Mouse (Mus musculus): ENCODE measurements around the gene Gm48552. TPM values are rescaled to one million over a fixed set of nuclear protein-coding genes. Genes with fewer than 3 reads are reported as not detected.
A peak's percentile ranks its signal among the peaks of the same experiment; 100 is the strongest.

Gm48552 gene
- polyA plus RNA-seq, 1 experiment from 2014 or later = 0.31 TPM

DNA sequence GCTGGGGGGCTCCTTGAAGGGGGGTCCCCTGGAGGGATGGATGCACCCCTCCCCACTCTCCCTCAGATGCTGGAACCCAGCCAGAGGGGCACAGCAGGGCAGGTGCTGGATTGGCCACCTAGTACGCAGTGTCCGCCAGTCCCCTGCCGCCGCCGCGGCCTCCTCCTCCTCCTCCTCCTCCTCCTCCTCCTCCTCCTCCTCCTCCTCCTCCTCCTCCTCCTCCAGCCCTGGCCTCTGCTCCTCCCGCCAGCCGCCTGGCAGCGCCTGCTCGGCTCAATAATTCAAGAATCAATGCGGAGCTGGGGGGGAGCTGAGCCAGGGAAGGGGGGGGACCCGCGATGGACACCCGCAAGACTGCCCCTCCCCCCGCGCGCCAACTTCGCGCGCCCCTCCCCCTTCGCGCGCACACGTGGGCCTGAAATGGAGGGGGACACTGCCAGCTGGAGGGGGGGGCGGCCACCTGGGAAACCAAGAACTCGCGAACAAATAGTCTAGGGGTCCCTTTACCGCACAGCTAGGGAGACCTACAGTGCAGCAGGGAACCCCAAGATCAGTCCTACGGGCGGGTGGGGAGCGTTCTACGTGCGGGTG lies 37.4 kb downstream of the Gm48552 start:
- Histone ChIP-seq H3K9me3 (ENCODE audit: control insufficient read depth) (no peaks in the 10 kb centered on the region), H3K4me2 (replicated peaks; ENCODE audit: low read depth) (peak overlapping the region; percentile 72), H3K4me1 (replicated peaks; ENCODE audit: control insufficient read depth, insufficient read depth, low read length) (0 out of 2 replicates have a peak, but pooled peaks cover 4% of the 10 kb centered on the region), H3K4me3 (ENCODE audit: low read depth, low read length) (peak overlapping the region; percentile 50), H3K27me3 (replicated peaks; ENCODE audit: control insufficient read depth, insufficient read depth, low read length) (peaks cover 20% of the 10 kb centered on the region), H3K27ac (ENCODE audit: low read depth, low read length) (no peak overlapping the region), H3K9ac (ENCODE audit: low read depth, low read length) (peak overlapping the region; percentile 44), H3K36me3 (ENCODE audit: control insufficient read depth, insufficient read depth) (no peaks in the 10 kb centered on the region)
- ATAC-seq = no peak
- WGBS = 3% methylated on average over 22 of the region's 33 CpGs
- no peak for TF ChIP-seq CTCF (IDR thresholded peaks at IDR 0.05; ENCODE audit: low read depth)

DNA sequence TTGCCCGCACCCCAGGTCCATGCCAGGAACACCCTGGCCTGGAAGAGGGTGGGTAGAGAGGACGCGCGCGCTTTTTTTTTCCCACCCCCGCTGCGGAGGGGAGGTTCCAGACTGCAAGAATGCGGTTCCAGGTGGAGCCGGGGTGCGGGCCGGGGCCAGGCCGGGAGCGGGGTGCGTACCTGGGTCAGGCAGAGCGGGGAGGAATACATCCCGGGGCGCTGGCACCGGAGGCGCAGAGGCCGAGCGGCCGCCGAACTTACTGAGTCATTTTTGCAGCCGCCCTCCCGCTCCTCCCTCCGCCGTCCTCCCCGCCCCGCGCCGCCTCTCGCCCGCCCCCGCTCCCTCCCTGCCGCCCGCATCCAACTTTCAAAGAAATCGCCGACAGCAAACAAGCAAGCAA lies 38.1 kb downstream of the Gm48552 start:
- Histone ChIP-seq H3K27ac (ENCODE audit: low read depth, low read length) (no peak overlapping the region), H3K9ac (ENCODE audit: low read depth, low read length) (peak overlapping the region; percentile 44), H3K36me3 (ENCODE audit: control insufficient read depth, insufficient read depth) (no peaks in the 10 kb centered on the region), H3K27me3 (replicated peaks; ENCODE audit: control insufficient read depth, insufficient read depth, low read length) (peaks cover 23% of the 10 kb centered on the region), H3K4me1 (replicated peaks; ENCODE audit: control insufficient read depth, insufficient read depth, low read length) (0 out of 2 replicates have a peak, but pooled peaks cover 4% of the 10 kb centered on the region), H3K9me3 (ENCODE audit: control insufficient read depth) (no peaks in the 10 kb centered on the region), H3K4me2 (replicated peaks; ENCODE audit: low read depth) (peak overlapping the region; percentile 72), H3K4me3 (ENCODE audit: low read depth, low read length) (peak overlapping the region; percentile 50)
- WGBS = under 1% methylated on average over 33 of the region's 38 CpGs
- no peak for ATAC-seq
- TF ChIP-seq CTCF (IDR thresholded peaks at IDR 0.05; ENCODE audit: low read depth) = no peak

DNA sequence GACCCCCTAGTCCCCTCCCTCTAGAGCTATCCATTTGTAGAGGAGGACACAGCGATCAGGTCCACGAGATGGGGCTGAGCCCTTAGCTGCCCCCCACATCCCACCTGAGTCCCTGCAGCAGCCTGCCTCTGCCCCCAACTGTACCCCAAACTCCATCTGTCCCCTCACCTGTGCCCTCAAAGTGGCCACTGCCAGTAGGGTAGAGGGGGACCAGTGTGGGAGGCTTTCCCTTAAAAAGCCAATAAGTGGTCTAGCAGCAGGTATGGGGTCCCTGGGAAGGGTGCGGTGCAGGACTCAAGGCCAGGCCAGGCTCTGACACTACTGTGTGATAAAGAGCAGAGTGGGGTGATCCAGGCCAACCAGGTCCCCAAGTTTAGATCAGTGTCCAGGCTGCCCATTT lies 38.5 kb downstream of the Gm48552 start:
- no peak for ATAC-seq
- H3K36me3 ChIP-seq (ENCODE audit: control insufficient read depth, insufficient read depth) = no peaks in the 10 kb centered on the region
- H3K4me1 ChIP-seq (replicated peaks; ENCODE audit: control insufficient read depth, insufficient read depth, low read length) = 0 out of 2 replicates have a peak, but pooled peaks cover 4% of the 10 kb centered on the region
- peak overlapping the region; percentile 72 for H3K4me2 ChIP-seq (replicated peaks; ENCODE audit: low read depth)
- no peak overlapping the region for H3K27ac ChIP-seq (ENCODE audit: low read depth, low read length)
- 0 out of 2 replicates have a peak overlapping the region, but pooled peaks have one; percentile 44 for H3K9ac ChIP-seq (ENCODE audit: low read depth, low read length)
- H3K27me3 ChIP-seq (replicated peaks; ENCODE audit: control insufficient read depth, insufficient read depth, low read length) = peaks cover 23% of the 10 kb centered on the region
- peak overlapping the region; percentile 50 for H3K4me3 ChIP-seq (ENCODE audit: low read depth, low read length)
- TF ChIP-seq CTCF (IDR thresholded peaks at IDR 0.05; ENCODE audit: low read depth) = no peak
- WGBS = 42% methylated on average over 3 of the region's 3 CpGs
- H3K9me3 ChIP-seq (ENCODE audit: control insufficient read depth) = no peaks in the 10 kb centered on the region

DNA sequence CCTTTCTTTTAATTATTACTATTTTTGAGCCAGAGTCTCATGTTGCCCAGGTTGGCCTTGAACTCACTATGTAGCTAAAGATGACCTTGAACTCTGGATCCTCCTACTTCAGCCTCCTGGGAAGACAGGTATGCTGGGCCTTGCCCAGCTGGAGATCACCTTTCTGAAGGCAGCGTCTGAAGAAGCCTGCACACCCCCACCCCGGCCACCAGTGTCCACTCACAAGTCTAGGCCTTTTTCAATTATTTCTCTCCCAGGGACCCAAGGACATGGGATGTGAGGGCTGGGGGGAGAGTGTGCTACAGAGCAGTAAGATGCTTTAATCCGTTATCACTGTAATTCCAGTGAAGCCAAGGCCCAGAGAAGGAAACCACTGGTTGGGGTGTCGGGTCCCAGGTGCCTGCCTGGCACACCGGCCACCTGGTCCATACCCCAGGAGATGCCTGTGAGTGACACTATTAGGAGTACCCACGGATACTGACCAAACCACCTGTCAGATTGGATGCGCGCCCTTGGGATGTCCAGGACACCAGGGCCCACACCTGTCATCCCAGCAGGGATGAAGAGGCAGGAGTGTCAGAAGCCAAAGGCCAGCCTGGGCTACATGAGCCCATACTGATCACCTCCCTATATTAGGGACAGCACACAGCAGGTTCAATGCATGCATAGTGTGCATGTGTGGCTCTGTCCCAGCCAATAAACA lies 39.1 kb downstream of the Gm48552 start:
- Histone ChIP-seq H3K36me3 (ENCODE audit: control insufficient read depth, insufficient read depth) (no peaks in the 10 kb centered on the region), H3K4me2 (replicated peaks; ENCODE audit: low read depth) (no peak overlapping the region), H3K4me1 (replicated peaks; ENCODE audit: control insufficient read depth, insufficient read depth, low read length) (0 out of 2 replicates have a peak, but pooled peaks cover 4% of the 10 kb centered on the region), H3K27me3 (replicated peaks; ENCODE audit: control insufficient read depth, insufficient read depth, low read length) (peaks cover 23% of the 10 kb centered on the region), H3K27ac (ENCODE audit: low read depth, low read length) (no peak overlapping the region), H3K9me3 (ENCODE audit: control insufficient read depth) (no peaks in the 10 kb centered on the region), H3K4me3 (ENCODE audit: low read depth, low read length) (no peak overlapping the region), H3K9ac (ENCODE audit: low read depth, low read length) (no peak overlapping the region)
- WGBS = 91% methylated on average over 8 of the region's 8 CpGs
- TF ChIP-seq CTCF (IDR thresholded peaks at IDR 0.05; ENCODE audit: low read depth) = no peak
- ATAC-seq = no peak

DNA sequence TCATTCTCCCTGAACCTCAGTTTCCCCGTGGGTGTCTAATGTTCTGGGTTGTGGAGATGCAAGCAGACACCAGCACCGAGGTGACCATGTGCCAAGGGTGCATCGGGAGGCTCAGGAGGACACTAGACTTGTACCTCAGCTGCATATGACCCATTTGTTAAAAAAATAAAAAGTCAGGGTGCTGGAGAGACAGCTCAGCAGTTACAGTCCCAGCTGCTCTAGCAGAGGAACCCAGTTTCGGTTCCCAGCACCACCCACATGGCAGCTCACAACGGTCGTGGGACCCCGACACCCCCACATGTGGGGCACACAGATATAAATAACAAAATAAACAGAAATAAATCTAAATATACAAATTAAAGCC lies 39.7 kb downstream of the Gm48552 start:
- ATAC-seq = no peak
- Histone ChIP-seq H3K4me2 (replicated peaks; ENCODE audit: low read depth) (no peak overlapping the region), H3K4me1 (replicated peaks; ENCODE audit: control insufficient read depth, insufficient read depth, low read length) (0 out of 2 replicates have a peak, but pooled peaks cover 4% of the 10 kb centered on the region), H3K9ac (ENCODE audit: low read depth, low read length) (no peak overlapping the region), H3K27ac (ENCODE audit: low read depth, low read length) (no peak overlapping the region), H3K9me3 (ENCODE audit: control insufficient read depth) (no peaks in the 10 kb centered on the region), H3K4me3 (ENCODE audit: low read depth, low read length) (no peak overlapping the region), H3K27me3 (replicated peaks; ENCODE audit: control insufficient read depth, insufficient read depth, low read length) (peaks cover 23% of the 10 kb centered on the region), H3K36me3 (ENCODE audit: control insufficient read depth, insufficient read depth) (no peaks in the 10 kb centered on the region)
- 92% methylated on average over 7 of the region's 7 CpGs for WGBS
- TF ChIP-seq CTCF (IDR thresholded peaks at IDR 0.05; ENCODE audit: low read depth) = no peak

DNA sequence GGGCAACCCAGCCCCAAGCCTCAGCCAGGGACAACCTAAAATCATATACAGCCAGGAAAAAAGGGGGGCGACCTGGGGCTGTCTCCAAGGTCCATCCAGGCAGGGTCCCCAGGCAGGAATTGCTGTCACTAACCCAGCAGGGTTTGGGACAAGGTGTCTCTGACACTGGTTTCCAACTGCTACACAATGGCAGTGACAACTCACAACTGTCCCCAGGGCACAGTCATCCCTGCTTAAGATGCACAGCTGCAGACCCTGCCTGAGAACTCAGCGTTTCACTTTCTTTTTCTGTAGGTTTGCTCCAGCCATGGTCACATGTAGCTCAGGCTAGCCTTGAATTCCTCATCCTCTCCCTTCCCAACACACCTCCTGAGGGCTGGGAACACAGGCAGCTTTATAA lies 40.3 kb downstream of the Gm48552 start:
- WGBS = 45% methylated on average over 2 of the region's 2 CpGs
- H3K36me3 ChIP-seq (ENCODE audit: control insufficient read depth, insufficient read depth) = no peaks in the 10 kb centered on the region
- no peak overlapping the region for H3K9ac ChIP-seq (ENCODE audit: low read depth, low read length)
- H3K4me3 ChIP-seq (ENCODE audit: low read depth, low read length) = no peak overlapping the region
- H3K4me2 ChIP-seq (replicated peaks; ENCODE audit: low read depth) = peak overlapping the region; percentile 97
- ATAC-seq = no peak
- peaks cover 19% of the 10 kb centered on the region for H3K27me3 ChIP-seq (replicated peaks; ENCODE audit: control insufficient read depth, insufficient read depth, low read length)
- H3K9me3 ChIP-seq (ENCODE audit: control insufficient read depth) = no peaks in the 10 kb centered on the region
- 0 out of 2 replicates have a peak overlapping the region, but pooled peaks have one; percentile 87 for H3K27ac ChIP-seq (ENCODE audit: low read depth, low read length)
- TF ChIP-seq CTCF (IDR thresholded peaks at IDR 0.05; ENCODE audit: low read depth) = no peak
- H3K4me1 ChIP-seq (replicated peaks; ENCODE audit: control insufficient read depth, insufficient read depth, low read length) = 0 out of 2 replicates have a peak, but pooled peaks cover 4% of the 10 kb centered on the region

Data from intestine, postnatal 0 days (tissue).